Mouse (Mus musculus): ENCODE data around the gene Id4.

GRCm38 (mm10) chr13:48284918-48285693 is 24.1 kb downstream of the Id4 start:
- TF ChIP-seq CTCF (IDR thresholded peaks at IDR 0.05; ENCODE audit: borderline replicate concordance, control insufficient read depth, extremely low read depth, insufficient read depth, low read length, poor library complexity) (no peak), POLR2A (IDR thresholded peaks at IDR 0.05; ENCODE audit: control insufficient read depth, extremely low read depth, insufficient read depth, low read length, poor library complexity) (no peak)
